Mouse (Mus musculus) CD4-positive naive resting alpha-beta T cell, adult 76 days (primary cell): Measurements from ENCODE around the gene Ap4e1. TPM values are rescaled to one million over a fixed set of nuclear protein-coding genes. Genes with fewer than 3 reads are reported as not detected.

Source experiments
- total RNA-seq: library from RNA; stranded (reverse); gene quantifications from one replicate; pipeline ENCODE4 v1.2.4, GENCODE M21; 2023

The Ap4e1 gene
- total RNA-seq: 27.1 TPM

GRCm38 (mm10) chr2:127008469-127008998 lies at the start of gene Ap4e1:
Gene Ap4e1, plus strand, starts transcription at chr2:127008717.

GRCm38 (mm10) chr2:127070435-127070841 lies 61.9 kb downstream of the Ap4e1 start, which contains the start of gene Blvra:
Gene Blvra, plus strand, starts transcription at chr2:127070665.

Other genes with a start within 250 kb of the Ap4e1 start
- not detected for gene Usp50, start 225.2 kb upstream of the Ap4e1 start, total RNA-seq
- gene Trpm7, start 132.5 kb upstream of the Ap4e1 start, total RNA-seq: 134 TPM
- 62.8 TPM for gene Sppl2a, start 75.5 kb upstream of the Ap4e1 start, total RNA-seq
- 16.5 TPM for gene Blvra, start 61.9 kb downstream of the Ap4e1 start, total RNA-seq
- gene Ncaph, start 125.2 kb downstream of the Ap4e1 start, total RNA-seq: 2.9 TPM
- 17.0 TPM for gene Itpripl1, start 134.7 kb downstream of the Ap4e1 start, total RNA-seq
- gene 1810024B03Rik, start 199.6 kb downstream of the Ap4e1 start, total RNA-seq: 2.0 TPM
- 172 TPM for gene Snrnp200, start 199.7 kb downstream of the Ap4e1 start, total RNA-seq
- gene Ciao1, start 239.1 kb downstream of the Ap4e1 start, total RNA-seq: 36.2 TPM
- 42.4 TPM for gene Tmem127, start 239.2 kb downstream of the Ap4e1 start, total RNA-seq